Mouse (Mus musculus): ENCODE measurements around the gene Hs1bp3.

DNA sequence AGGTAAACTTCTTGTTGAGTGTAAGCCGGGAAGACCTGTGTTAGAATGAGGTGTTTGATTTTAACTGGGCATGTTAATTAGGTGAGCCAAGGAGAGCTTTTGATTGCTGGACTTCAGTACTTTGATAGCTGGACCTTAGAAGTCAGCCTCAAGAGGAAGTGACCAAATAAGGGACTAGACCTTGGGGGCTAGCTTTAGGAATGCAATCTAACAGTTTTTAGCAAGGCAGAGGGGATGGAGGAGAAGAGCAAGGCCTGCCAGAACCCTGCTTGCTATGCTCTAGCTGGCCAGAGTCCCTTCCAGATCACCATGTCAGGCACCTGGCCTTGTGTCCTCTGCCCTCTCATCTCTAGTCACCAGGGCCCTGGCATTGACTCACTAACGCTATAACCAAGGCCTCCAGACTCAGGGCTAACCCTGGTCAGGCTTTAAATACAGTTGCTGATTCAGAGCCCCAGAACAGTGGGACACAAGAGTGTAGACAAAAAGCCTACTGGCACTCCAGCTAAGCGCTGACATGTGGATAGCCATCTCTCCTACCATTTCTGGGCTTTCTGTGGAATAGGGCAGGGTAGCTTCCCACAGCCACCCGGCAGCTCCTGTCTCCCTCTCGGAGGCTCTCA lies 45.2 kb downstream of the Hs1bp3 start:
- TF ChIP-seq CTCF (IDR thresholded peaks at IDR 0.05; ENCODE audit: low read depth) (no peak), EP300 (IDR thresholded peaks at IDR 0.05; ENCODE audit: low read depth) (no peak)

Data from liver, embryonic 14.5 days (tissue).